Mouse (Mus musculus) right cerebral cortex, postnatal 14 days (tissue): ENCODE results near the gene Samd1.
A peak's percentile ranks its signal among the peaks of the same experiment; 100 is the strongest.
"Not testable (repeated sequence)": the region's sequence is repeated elsewhere in the genome, so short reads cannot be mapped to it uniquely, and the experiment has no call there.

Experiments
- DNase-seq: peaks from one replicate; pipeline ENCODE4 v3.0.0; 2022

The Samd1 gene

GRCm38 (mm10) chr8:83997511-83998141, at the start of gene Samd1:
Samd1 (plus strand) TSS chr8:83997672.
- DNase-seq: peak; percentile 62

- no peak for DNase-seq
Observed at GRCm38 (mm10) chr8:83954749-83955105, 42.7 kb upstream of the Samd1 start.

- peak; percentile 99 for DNase-seq
Observed at GRCm38 (mm10) chr8:83955106-83955957, 42.1 kb upstream of the Samd1 start, which contains the start of the genes Gm10644 and Asf1b. Gm10644 (minus strand) TSS chr8:83955205. Asf1b (plus strand) TSS chr8:83955507.

GRCm38 (mm10) chr8:83955958-83956218, 41.6 kb upstream of the Samd1 start:
- DNase-seq: no peak

- no peak for DNase-seq
Observed at GRCm38 (mm10) chr8:83956789-83957188, 40.7 kb upstream of the Samd1 start.

- no peak for DNase-seq
Observed at GRCm38 (mm10) chr8:83964015-83964765, 33.3 kb upstream of the Samd1 start.

- DNase-seq: no peak
Observed at GRCm38 (mm10) chr8:83967701-83968100, 29.8 kb upstream of the Samd1 start.

- no peak for DNase-seq
Observed at GRCm38 (mm10) chr8:83971121-83971520, 26.4 kb upstream of the Samd1 start.

GRCm38 (mm10) chr8:83971661-83972060, 25.8 kb upstream of the Samd1 start:
- DNase-seq: no peak

GRCm38 (mm10) chr8:83972150-83973120, 25.0 kb upstream of the Samd1 start, which contains the start of gene Prkaca:
Prkaca (plus strand) TSS chr8:83972993.
- peak; percentile 99 for DNase-seq

- DNase-seq: no peak
Observed at GRCm38 (mm10) chr8:83973161-83974031, 24.1 kb upstream of the Samd1 start.

- no peak for DNase-seq
Observed at GRCm38 (mm10) chr8:83974521-83974920, 23.0 kb upstream of the Samd1 start.

- no peak for DNase-seq
Observed at GRCm38 (mm10) chr8:83976101-83976630, 21.3 kb upstream of the Samd1 start.

- DNase-seq: peak; percentile 39
Observed at GRCm38 (mm10) chr8:83976779-83977350, 20.6 kb upstream of the Samd1 start.

- no peak for DNase-seq
Observed at GRCm38 (mm10) chr8:83977646-83978045, 19.8 kb upstream of the Samd1 start.

GRCm38 (mm10) chr8:83978200-83978599, 19.3 kb upstream of the Samd1 start:
- DNase-seq: no peak

GRCm38 (mm10) chr8:83980250-83980649, 17.2 kb upstream of the Samd1 start:
- no peak for DNase-seq

GRCm38 (mm10) chr8:83980845-83981244, 16.6 kb upstream of the Samd1 start:
- DNase-seq: no peak

- no peak for DNase-seq
Observed at GRCm38 (mm10) chr8:83981533-83981932, 15.9 kb upstream of the Samd1 start.

- no peak for DNase-seq
Observed at GRCm38 (mm10) chr8:83982449-83982848, 15.0 kb upstream of the Samd1 start.

GRCm38 (mm10) chr8:83983222-83983621, 14.2 kb upstream of the Samd1 start:
- DNase-seq: not testable (repeated sequence)
